Comparison of ENCODE assay signal across 11 mouse cellular contexts in the genomic region with DNA sequence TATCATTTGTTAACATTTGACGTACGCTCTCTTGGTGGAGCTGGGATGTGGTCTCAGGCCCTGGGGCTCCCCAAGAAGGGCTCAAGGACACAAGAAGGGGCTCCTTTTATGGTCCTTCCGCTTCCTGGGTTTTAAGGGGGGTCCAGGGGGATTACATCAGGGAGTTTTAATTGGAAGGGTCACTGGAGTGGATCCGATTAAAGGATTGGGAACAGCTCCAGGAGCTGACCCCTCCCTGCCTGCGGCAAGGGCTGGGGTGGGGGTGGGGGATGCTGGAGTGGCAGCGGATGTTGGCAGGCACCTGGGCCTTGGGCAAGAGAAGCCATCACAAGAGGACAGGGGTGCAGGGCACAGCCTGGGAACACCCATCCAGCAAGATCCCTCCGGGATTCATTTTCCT. TPM values are rescaled to one million over a fixed set of nuclear protein-coding genes. Genes with fewer than 3 reads are reported as not detected.
DNase-seq lines count a peak whose midpoint lies in the region; ATAC-seq and TF ChIP-seq lines count a peak whose summit lies in the region.
"Had no signal": no experiment of that assay in that cellular context is flagged by ENCODE, and none has a peak within 500 bp of the region (broad histone marks: within the 10 kb centered on the region; RNA-seq: fewer than 3 reads in every experiment).

No protein-coding gene starts in this region.

- no peaks in the 10 kb centered on the region for H3K27me3 ChIP-seq in kidney, postnatal 0 days (ENCODE audit: insufficient read depth, low read length)
- no peaks in the 10 kb centered on the region for H3K27me3 ChIP-seq in kidney, adult 2 months (replicated peaks; ENCODE audit: control insufficient read depth, insufficient read depth, low read length)
- H3K27me3 ChIP-seq in forebrain, embryonic 10.5 days (ENCODE audit: poor library complexity, severe bottlenecking), result no peaks in the 10 kb centered on the region; the same call in 1 of the 2 replicates
- H3K27me3 ChIP-seq in limb, embryonic 12.5 days, result no peaks in the 10 kb centered on the region; the same call in 1 of the 2 replicates
- H3K27me3 ChIP-seq: embryonic facial prominence, embryonic 15.5 days had no signal

- no peak for TF ChIP-seq CTCF in kidney, postnatal 0 days (IDR thresholded peaks at IDR 0.05; ENCODE audit: low read depth)
- no peak for TF ChIP-seq CTCF in kidney, adult 2 months (conservative IDR thresholded peaks at IDR 0.05; ENCODE audit: insufficient read depth, insufficient read length, low read depth, low read length)
- TF ChIP-seq CTCF in gastrocnemius, adult 2 months (IDR thresholded peaks at IDR 0.05), result no peak

- peak; percentile 24; the same call in 1 of the 2 replicates for ATAC-seq in kidney, postnatal 0 days (replicated peaks; ENCODE audit: low FRiP score, low read depth)
- no peak for ATAC-seq in limb, embryonic 12.5 days (ENCODE audit: insufficient number of reproducible peaks, insufficient read depth, low FRiP score, low TSS enrichment, low read depth)
- ATAC-seq: liver, postnatal 0 days had no signal

- H3K27ac ChIP-seq in kidney, postnatal 0 days, result no peak overlapping the region
- no peak overlapping the region for H3K27ac ChIP-seq in kidney, adult 2 months (ENCODE audit: insufficient read depth, low read depth, low read length)
- H3K27ac ChIP-seq in forebrain, embryonic 10.5 days, result peak overlapping the region; percentile 54
- peak overlapping the region; percentile 69 for H3K27ac ChIP-seq in limb, embryonic 12.5 days
- no peak overlapping the region for H3K27ac ChIP-seq in gastrocnemius, adult 2 months
- H3K27ac ChIP-seq: embryonic facial prominence, embryonic 15.5 days had no signal

- TF ChIP-seq POLR2A in kidney, adult 2 months (IDR thresholded peaks at IDR 0.05; ENCODE audit: low read depth, low read length), result no peak

- no peaks in the 10 kb centered on the region for H3K9me3 ChIP-seq in kidney, postnatal 0 days (replicated peaks; ENCODE audit: low read length)
- H3K9me3 ChIP-seq in forebrain, embryonic 10.5 days, result peaks cover under 1% of the 10 kb centered on the region; the same call in 1 of the 2 replicates
- 0 out of 2 replicates have a peak, but pooled peaks cover 2% of the 10 kb centered on the region for H3K9me3 ChIP-seq in limb, embryonic 12.5 days
- H3K9me3 ChIP-seq: embryonic facial prominence, embryonic 15.5 days had no signal

- intact Hi-C loops in gastrocnemius, adult 2 months (cut with DNase I), result loop anchor here (1.0 to 2.0 kb wide), 3 partner anchors 39 to 107 kb away; no protein-coding TSS in a partner anchor
- intact Hi-C loops in left cerebral cortex, postnatal 36 days (cut with DNase I), result loop anchor here (1.0 to 2.0 kb wide), 2 partner anchors 79 to 107 kb away; a partner anchor contains a TSS

- no peaks in the 10 kb centered on the region for H3K36me3 ChIP-seq in kidney, postnatal 0 days (ENCODE audit: insufficient read depth, low read length)
- H3K36me3 ChIP-seq in kidney, adult 2 months (ENCODE audit: control insufficient read depth, insufficient read depth, low read length), result no peaks in the 10 kb centered on the region
- no peaks in the 10 kb centered on the region for H3K36me3 ChIP-seq in forebrain, embryonic 10.5 days (replicated peaks)
- H3K36me3 ChIP-seq in limb, embryonic 12.5 days, result no peaks in the 10 kb centered on the region
- H3K36me3 ChIP-seq: embryonic facial prominence, embryonic 15.5 days had no signal

- DNase-seq in kidney, postnatal 0 days (ENCODE audit: low spot score), result no peak
- DNase-seq in kidney, adult 2 months, result no peak
- peak; percentile 31 for DNase-seq in forebrain, embryonic 10.5 days (ENCODE audit: extremely low spot score, low spot score)
- DNase-seq in retina, adult 2 months (ENCODE audit: low read depth, low spot score), result peak; percentile 98
- DNase-seq in frontal cortex, adult 2 months (ENCODE audit: extremely low spot score in 1 of 2, low spot score in 1 of 2), result no peak
- no peak for DNase-seq in gastrocnemius, adult 2 months
- no peak for DNase-seq in left cerebral cortex, postnatal 36 days (ENCODE audit: low spot score in 2 of 2)

- 53% methylated on average over 7 of the region's 7 CpGs for WGBS in kidney, postnatal 0 days
- 48% methylated on average over 7 of the region's 7 CpGs for WGBS in kidney, adult 2 months
- 19% methylated on average over 7 of the region's 7 CpGs for WGBS in forebrain, embryonic 10.5 days
- WGBS in limb, embryonic 12.5 days, result 39% methylated on average over 7 of the region's 7 CpGs

- H3K4me2 ChIP-seq in kidney, postnatal 0 days (ENCODE audit: low read length), result no peak overlapping the region
- no peak overlapping the region for H3K4me2 ChIP-seq in limb, embryonic 12.5 days
- H3K4me2 ChIP-seq: embryonic facial prominence, embryonic 15.5 days had no signal

- H3K9ac ChIP-seq in kidney, postnatal 0 days (ENCODE audit: low read depth, low read length), result no peak overlapping the region
- no peak overlapping the region; the same call in 1 of the 2 replicates for H3K9ac ChIP-seq in limb, embryonic 12.5 days (replicated peaks)
- H3K9ac ChIP-seq: embryonic facial prominence, embryonic 15.5 days; liver, postnatal 0 days had no signal

- no peak overlapping the region for H3K4me3 ChIP-seq in kidney, postnatal 0 days (replicated peaks; ENCODE audit: low read depth, low read length)
- no peak overlapping the region for H3K4me3 ChIP-seq in kidney, adult 2 months (ENCODE audit: insufficient read depth, low read depth, low read length)
- 0 out of 2 replicates have a peak overlapping the region, but pooled peaks have one; percentile 13 for H3K4me3 ChIP-seq in forebrain, embryonic 10.5 days
- no peak overlapping the region for H3K4me3 ChIP-seq in limb, embryonic 12.5 days (replicated peaks)
- no peak overlapping the region for H3K4me3 ChIP-seq in gastrocnemius, adult 2 months
- H3K4me3 ChIP-seq: embryonic facial prominence, embryonic 15.5 days; left cerebral cortex, adult 2 months had no signal

- H3K4me1 ChIP-seq in kidney, postnatal 0 days (replicated peaks; ENCODE audit: insufficient read depth, low read length), result no peaks in the 10 kb centered on the region
- H3K4me1 ChIP-seq in kidney, adult 2 months (ENCODE audit: control insufficient read depth, insufficient read depth, low read length), result no peaks in the 10 kb centered on the region
- H3K4me1 ChIP-seq in forebrain, embryonic 10.5 days, result peaks cover 24% of the 10 kb centered on the region
- H3K4me1 ChIP-seq in limb, embryonic 12.5 days (replicated peaks), result peaks cover 8% of the 10 kb centered on the region

RNA-seq across cellular contexts. Expression of a gene that starts 49.4 kb away (rescaled TPM):
- polyA plus RNA-seq in kidney, postnatal 0 days (2015; fragmentation: Nextera tagmentation; extraction: Ambion mirVana), result 10.7 and 11.8 TPM in 2 replicates
- 58.7 and 60.9 TPM in 2 replicates for polyA plus RNA-seq in kidney, adult 2 months (2012; rRNA removed)
- 5.2 and 5.3 TPM in 2 replicates for polyA plus RNA-seq in forebrain, embryonic 10.5 days (2016; fragmentation: Nextera tagmentation; extraction: Ambion mirVana)
- 6.7 and 8.4 TPM in 2 replicates for polyA plus RNA-seq in limb, embryonic 12.5 days (2016; fragmentation: Nextera tagmentation; extraction: Ambion mirVana)
- 30.0 and 31.2 TPM in 2 replicates for polyA plus RNA-seq in frontal cortex, adult 2 months (2012; rRNA removed)
- total RNA-seq in gastrocnemius, adult 2 months (2021), result 10 to 100 TPM; 25.2 to 25.8 TPM
- 10 to 100 TPM; 69.8 to 73.5 TPM for total RNA-seq in left cerebral cortex, postnatal 36 days (2021)

Comparison
In these comparisons a context has a peak if more than half of its experiments do, and no peak if none do; other contexts are left out.
1. DNase-seq: peak in forebrain, embryonic 10.5 days (single experiment) and retina, adult 2 months (single experiment); none in kidney, postnatal 0 days (single experiment), kidney, adult 2 months (single experiment), frontal cortex, adult 2 months (0 of 2), gastrocnemius, adult 2 months (single experiment) and left cerebral cortex, postnatal 36 days (0 of 2).
2. H3K27ac ChIP-seq: peak in forebrain, embryonic 10.5 days (single experiment) and limb, embryonic 12.5 days (single experiment); none in kidney, postnatal 0 days (single experiment), kidney, adult 2 months (single experiment) and gastrocnemius, adult 2 months (single experiment).